Mouse (Mus musculus) liver, embryonic 14.5 days (tissue): ENCODE results near the gene Ppib.

ENCODE experiments used
- CTCF ChIP-seq: IDR thresholded peaks from 2 replicates; pipeline ENCODE4 v1.5.1; 2016; ENCODE audit warnings: antibody characterized with exemption, low read depth, control low read depth
- EP300 ChIP-seq: IDR thresholded peaks from 2 replicates; pipeline ENCODE4 v1.6.1; 2016; ENCODE audit warnings: antibody characterized with exemption, low read depth

GRCm38 (mm10) chr9:66067542-66067941 lies 7.5 kb downstream of the Ppib start:
- TF ChIP-seq CTCF: peak; percentile 96
- TF ChIP-seq EP300: no peak
